Mouse (Mus musculus) lung, embryonic 14.5 days (tissue): ENCODE measurements at regions not wholly inside any gene's neighbourhood (a gene's known extent, or its start where the extent isn't known, plus 50 kb on each side); places are given as distances from the start of the nearest gene placed in this dataset.
A peak's percentile ranks its signal among the peaks of the same experiment; 100 is the strongest.

ENCODE experiments used
- ATAC-seq: fragments of 200-750 bp; cut with Nextera tagmentation; 2 replicates; pipeline ENCODE4 v1.8.0; 2017; ENCODE audit warnings: mild to moderate bottlenecking, moderate TSS enrichment, moderate library complexity; ENCODE audit not compliant: insufficient read depth
- DNase-seq: peaks from one replicate; pipeline ENCODE4 v3.0.0-alpha.2; 2015
- H3K27ac ChIP-seq: fragments of 300-500 bp; sonication (generic); 2 replicates; pipeline ENCODE4 v1.5.1; 2014; ENCODE audit warnings: low read depth, mild to moderate bottlenecking, moderate library complexity
- H3K27me3 ChIP-seq: fragments of 300-500 bp; sonication (generic); 2 replicates; pipeline ENCODE4 v1.6.1; 2014; ENCODE audit warnings: low read length, control low read depth; ENCODE audit not compliant: insufficient read depth
- H3K36me3 ChIP-seq: fragments of 300-500 bp; sonication (generic); 2 replicates; pipeline ENCODE4 v1.6.1; 2014; ENCODE audit warnings: control low read depth; ENCODE audit not compliant: insufficient read depth
- H3K4me1 ChIP-seq: fragments of 300-500 bp; sonication (generic); 2 replicates; pipeline ENCODE4 v1.6.1; 2014; ENCODE audit warnings: antibody characterized with exemption, control low read depth; ENCODE audit not compliant: insufficient read depth
- H3K4me2 ChIP-seq: fragments of 300-500 bp; sonication (generic); 2 replicates; pipeline ENCODE4 v1.6.1; 2014; ENCODE audit warnings: mild to moderate bottlenecking
- H3K4me3 ChIP-seq: fragments of 300-500 bp; sonication (generic); 2 replicates; pipeline ENCODE4 v1.5.1; 2014; ENCODE audit warnings: low read depth, low read length
- H3K9ac ChIP-seq: fragments of 300-500 bp; sonication (generic); 2 replicates; pipeline ENCODE4 v1.6.1; 2014
- H3K9me3 ChIP-seq: fragments of 300-500 bp; sonication (generic); 2 replicates; pipeline ENCODE4 v1.6.1; 2016; ENCODE audit warnings: low read depth, low read length, control low read depth
- CTCF ChIP-seq: IDR thresholded peaks from 2 replicates; pipeline ENCODE4 v1.5.1; 2016; ENCODE audit warnings: antibody characterized with exemption, low read depth
- WGBS: fragments of 180-500 bp; shearing (Covaris S2); extraction: QIAGEN DNeasy Blood & Tissue Kit; methylation state at CpG from one replicate; pipeline ENCODE4 v1.1.7; 2014; 5-methylcytosine and 5-hydroxymethylcytosine counted together

GRCm38 (mm10) chr9:47286930-47287722 is 242.8 kb upstream of the Cadm1 start:
- Histone ChIP-seq H3K9ac (no peak overlapping the region), H3K4me1 (0 out of 2 replicates have a peak, but pooled peaks cover 4% of the 10 kb centered on the region), H3K9me3 (no peaks in the 10 kb centered on the region), H3K27ac (peak overlapping the region; percentile 33; the same call in 1 of the 2 replicates), H3K27me3 (no peaks in the 10 kb centered on the region), H3K4me2 (no peak overlapping the region), H3K36me3 (no peaks in the 10 kb centered on the region), H3K4me3 (no peak overlapping the region)
- peak; percentile 52 for DNase-seq
- no peak for TF ChIP-seq CTCF
- 65% methylated on average over 9 of the region's 9 CpGs for WGBS
- ATAC-seq: no peak

DNA sequence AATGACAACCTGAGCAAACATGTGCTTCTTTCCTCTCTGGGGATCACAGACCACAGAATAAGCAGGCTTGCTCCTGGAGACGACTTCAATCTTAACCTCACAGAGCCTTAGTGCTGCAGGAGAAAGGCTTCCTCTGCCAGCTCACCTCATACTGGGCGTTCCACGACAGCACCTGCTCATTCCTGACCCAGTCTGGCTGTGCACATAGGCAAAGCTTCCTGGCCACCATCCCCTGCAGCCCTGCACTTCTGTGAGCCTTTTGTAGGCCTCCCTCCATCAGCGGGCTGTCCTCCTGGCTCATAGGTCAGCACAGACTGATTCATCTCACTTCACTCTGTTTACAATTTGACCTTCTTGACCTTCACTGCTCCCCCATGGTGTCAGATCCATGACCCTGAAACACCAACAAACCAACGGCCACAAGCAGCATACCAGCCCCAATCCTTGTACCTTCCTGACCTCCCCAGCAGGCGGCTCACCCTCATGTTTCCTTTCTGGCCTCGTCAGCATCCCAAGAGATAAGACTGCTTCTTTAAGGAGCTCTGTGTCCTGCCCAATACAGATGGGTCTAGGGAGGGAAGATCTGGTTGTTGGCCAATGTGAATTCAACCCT is 241.3 kb upstream of the Cadm1 start:
- TF ChIP-seq CTCF: no peak
- H3K4me1 ChIP-seq: 0 out of 2 replicates have a peak, but pooled peaks cover 4% of the 10 kb centered on the region
- no peaks in the 10 kb centered on the region for H3K36me3 ChIP-seq
- H3K27me3 ChIP-seq: no peaks in the 10 kb centered on the region
- WGBS: 41% methylated on average over 7 of the region's 7 CpGs
- no peak overlapping the region for H3K9ac ChIP-seq
- H3K9me3 ChIP-seq: no peaks in the 10 kb centered on the region
- DNase-seq (no peak), ATAC-seq (no peak)
- H3K4me3 ChIP-seq: no peak overlapping the region
- H3K4me2 ChIP-seq: no peak overlapping the region
- H3K27ac ChIP-seq: no peak overlapping the region

GRCm38 (mm10) chr9:47300633-47301032 is 229.3 kb upstream of the Cadm1 start:
- no peak overlapping the region for H3K27ac ChIP-seq
- no peak overlapping the region for H3K4me3 ChIP-seq
- no peaks in the 10 kb centered on the region for H3K9me3 ChIP-seq
- no peaks in the 10 kb centered on the region for H3K4me1 ChIP-seq
- no peaks in the 10 kb centered on the region for H3K27me3 ChIP-seq
- no peak for TF ChIP-seq CTCF
- 48% methylated on average over 1 of the region's 1 CpGs for WGBS
- H3K4me2 ChIP-seq: no peak overlapping the region
- H3K36me3 ChIP-seq: no peaks in the 10 kb centered on the region
- no peak overlapping the region for H3K9ac ChIP-seq
- DNase-seq (no peak), ATAC-seq (no peak)

DNA sequence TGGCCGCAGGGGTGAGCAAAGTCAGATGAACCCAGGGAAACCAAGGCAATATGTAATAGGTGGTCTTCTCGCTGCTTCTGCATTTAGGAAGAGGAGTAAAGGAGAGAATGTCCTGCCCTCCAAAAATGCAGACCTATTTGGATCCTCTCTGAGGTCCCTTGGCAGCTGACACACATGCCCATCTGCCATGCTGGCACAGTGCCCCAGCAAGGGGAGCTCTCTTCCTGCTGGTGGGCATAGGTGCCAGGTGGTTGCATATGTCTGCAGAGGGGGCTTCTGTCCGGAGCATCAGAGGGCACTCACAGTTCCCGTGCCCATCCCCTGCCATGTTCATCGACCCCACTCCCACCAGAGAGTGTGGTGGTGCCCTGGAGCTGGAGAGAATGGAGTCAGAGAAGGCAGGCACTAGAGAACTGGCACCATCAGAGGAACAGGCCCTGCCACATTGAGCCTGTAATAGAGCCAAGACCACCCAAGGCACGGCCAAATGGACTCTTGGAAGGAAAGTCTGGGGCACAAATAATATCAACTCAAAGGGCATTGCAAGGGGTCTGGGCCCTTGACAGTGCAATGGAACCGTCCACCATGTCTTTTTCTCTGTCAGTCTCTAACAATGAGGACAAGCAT is 222.7 kb upstream of the Cadm1 start:
- no peak for ATAC-seq
- H3K36me3 ChIP-seq: no peaks in the 10 kb centered on the region
- no peak overlapping the region for H3K4me2 ChIP-seq
- H3K9me3 ChIP-seq: no peaks in the 10 kb centered on the region
- H3K27me3 ChIP-seq: no peaks in the 10 kb centered on the region
- H3K4me3 ChIP-seq: no peak overlapping the region
- 0 out of 2 replicates have a peak, but pooled peaks cover 9% of the 10 kb centered on the region for H3K4me1 ChIP-seq
- no peak overlapping the region for H3K9ac ChIP-seq
- no peak for TF ChIP-seq CTCF
- DNase-seq: no peak
- 86% methylated on average over 7 of the region's 7 CpGs for WGBS
- H3K27ac ChIP-seq: no peak overlapping the region

GRCm38 (mm10) chr9:47307752-47308500 is 222.0 kb upstream of the Cadm1 start:
- 0 out of 2 replicates have a peak, but pooled peaks cover 9% of the 10 kb centered on the region for H3K4me1 ChIP-seq
- no peak overlapping the region for H3K4me2 ChIP-seq
- TF ChIP-seq CTCF: no peak
- no peak for ATAC-seq
- H3K4me3 ChIP-seq: no peak overlapping the region
- H3K9me3 ChIP-seq: no peaks in the 10 kb centered on the region
- 49% methylated on average over 17 of the region's 17 CpGs for WGBS
- no peak overlapping the region for H3K27ac ChIP-seq
- no peaks in the 10 kb centered on the region for H3K27me3 ChIP-seq
- no peak overlapping the region for H3K9ac ChIP-seq
- peak; percentile 75 for DNase-seq
- no peaks in the 10 kb centered on the region for H3K36me3 ChIP-seq

DNA sequence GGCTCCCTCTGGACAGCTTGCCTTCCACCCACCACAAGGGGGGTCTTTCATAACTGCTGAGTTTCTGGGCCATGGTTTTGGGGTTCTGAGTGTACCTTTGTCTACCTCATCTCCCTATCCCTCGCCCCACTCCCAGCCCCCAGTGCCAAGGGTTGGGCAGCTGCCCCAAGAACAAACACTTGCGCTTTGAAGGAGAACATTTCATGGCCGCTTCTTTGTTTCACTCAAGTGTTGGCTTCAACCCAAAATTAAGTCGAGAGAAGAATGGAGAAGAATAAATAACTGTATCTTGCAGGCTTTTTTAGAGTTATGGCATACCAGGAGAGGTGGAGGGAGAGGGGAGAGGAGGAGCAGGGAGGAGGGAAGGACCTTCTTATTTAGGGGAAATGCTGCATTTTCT is 216.5 kb upstream of the Cadm1 start:
- Histone ChIP-seq H3K27me3 (no peaks in the 10 kb centered on the region), H3K36me3 (no peaks in the 10 kb centered on the region), H3K9me3 (no peaks in the 10 kb centered on the region), H3K4me2 (no peak overlapping the region), H3K4me3 (no peak overlapping the region), H3K9ac (no peak overlapping the region), H3K4me1 (0 out of 2 replicates have a peak, but pooled peaks cover 3% of the 10 kb centered on the region), H3K27ac (peak overlapping the region; percentile 70; the same call in 1 of the 2 replicates)
- DNase-seq (peak; percentile 60), ATAC-seq (no peak)
- WGBS: 32% methylated on average over 4 of the region's 4 CpGs
- no peak; the same call in 1 of the 2 replicates for TF ChIP-seq CTCF
